Mouse (Mus musculus): ENCODE results near the gene Ttll5.

Gene Ttll5

GRCm38 (mm10) chr12:85839371-85840000, 15.0 kb downstream of the Ttll5 start:
- DNase-seq (ENCODE audit: low spot score) = no peak

GRCm38 (mm10) chr12:85848164-85848958, 23.9 kb downstream of the Ttll5 start:
- DNase-seq (ENCODE audit: low spot score) = no peak

GRCm38 (mm10) chr12:85850661-85851060, 26.2 kb downstream of the Ttll5 start:
- DNase-seq (ENCODE audit: low spot score) = no peak

- no peak for DNase-seq (ENCODE audit: low spot score)
Observed at GRCm38 (mm10) chr12:85853836-85854235, 29.4 kb downstream of the Ttll5 start.

GRCm38 (mm10) chr12:85854271-85854670, 29.8 kb downstream of the Ttll5 start:
- no peak for DNase-seq (ENCODE audit: low spot score)

GRCm38 (mm10) chr12:85857300-85857699, 32.8 kb downstream of the Ttll5 start:
- DNase-seq (ENCODE audit: low spot score) = no peak

- no peak for DNase-seq (ENCODE audit: low spot score)
Observed at GRCm38 (mm10) chr12:85859111-85859510, 34.7 kb downstream of the Ttll5 start.

- DNase-seq (ENCODE audit: low spot score) = no peak
Observed at GRCm38 (mm10) chr12:85859511-85860189, 35.2 kb downstream of the Ttll5 start.

- no peak for DNase-seq (ENCODE audit: low spot score)
Observed at GRCm38 (mm10) chr12:85862514-85862913, 38.1 kb downstream of the Ttll5 start.

GRCm38 (mm10) chr12:85865526-85865925, 41.1 kb downstream of the Ttll5 start:
- no peak for DNase-seq (ENCODE audit: low spot score)

GRCm38 (mm10) chr12:85866624-85867023, 42.2 kb downstream of the Ttll5 start:
- no peak for DNase-seq (ENCODE audit: low spot score)

- no peak for DNase-seq (ENCODE audit: low spot score)
Observed at GRCm38 (mm10) chr12:85867125-85867524, 42.7 kb downstream of the Ttll5 start.

GRCm38 (mm10) chr12:85869423-85869822, 45.0 kb downstream of the Ttll5 start:
- no peak for DNase-seq (ENCODE audit: low spot score)

- no peak for DNase-seq (ENCODE audit: low spot score)
Observed at GRCm38 (mm10) chr12:85879631-85880314, 55.3 kb downstream of the Ttll5 start.

GRCm38 (mm10) chr12:85885024-85885423, 60.6 kb downstream of the Ttll5 start:
- no peak for DNase-seq (ENCODE audit: low spot score)

- DNase-seq (ENCODE audit: low spot score) = no peak
Observed at GRCm38 (mm10) chr12:85890054-85890453, 65.6 kb downstream of the Ttll5 start.

- no peak for DNase-seq (ENCODE audit: low spot score)
Observed at GRCm38 (mm10) chr12:85903986-85904385, 79.5 kb downstream of the Ttll5 start.

- DNase-seq (ENCODE audit: low spot score) = no peak
Observed at GRCm38 (mm10) chr12:85905666-85906065, 81.2 kb downstream of the Ttll5 start.

GRCm38 (mm10) chr12:85907896-85908295, 83.4 kb downstream of the Ttll5 start:
- DNase-seq (ENCODE audit: low spot score) = no peak

- DNase-seq (ENCODE audit: low spot score) = no peak
Observed at GRCm38 (mm10) chr12:85910811-85911210, 86.4 kb downstream of the Ttll5 start.

- no peak for DNase-seq (ENCODE audit: low spot score)
Observed at GRCm38 (mm10) chr12:85912712-85913504, 88.4 kb downstream of the Ttll5 start.

GRCm38 (mm10) chr12:85926897-85927296, 102.4 kb downstream of the Ttll5 start:
- DNase-seq (ENCODE audit: low spot score) = no peak
